Mouse (Mus musculus) CH12.LX (cell line): ENCODE measurements around the gene Mrtfb. TPM values are rescaled to one million over a fixed set of nuclear protein-coding genes. Genes with fewer than 3 reads are reported as not detected.

Source experiments
- DNase-seq: peaks from one replicate; pipeline ENCODE4 v3.0.0-alpha.2; 2013; ENCODE audit errors: extremely low read depth
- H3K27ac ChIP-seq: 2 replicates; pipeline ENCODE4 v1.5.1; 2012; ENCODE audit warnings: low read depth, mild to moderate bottlenecking, control low read depth, moderate library complexity; ENCODE audit not compliant: insufficient read depth
- H3K27me3 ChIP-seq: replicated peaks from 2 replicates; pipeline ENCODE3; 2012; ENCODE audit warnings: inconsistent platforms
- H3K36me3 ChIP-seq, 2 experiments: replicated peaks in 1 of 2; 2 replicates each; pipeline versions ENCODE3 to v1.6.1; 2012; ENCODE audit warnings: inconsistent platforms in 1 of 2, low read length in 1 of 2, mild to moderate bottlenecking in 1 of 2, mixed read lengths in 1 of 2, moderate library complexity in 1 of 2; ENCODE audit not compliant: control insufficient read depth in 1 of 2, insufficient read depth in 1 of 2
- H3K4me1 ChIP-seq, 2 experiments: 2 replicates each; pipeline ENCODE4 v1.6.1; 2012; ENCODE audit warnings: inconsistent platforms in 1 of 2, moderate library complexity in 1 of 2; ENCODE audit not compliant: insufficient read depth in 2 of 2, control insufficient read depth in 1 of 2
- H3K4me2 ChIP-seq: 2 replicates; pipeline ENCODE4 v1.6.1; 2012; ENCODE audit warnings: low read depth, mild to moderate bottlenecking, control low read depth; ENCODE audit not compliant: poor library complexity, insufficient read depth, severe bottlenecking
- H3K4me3 ChIP-seq, 3 experiments: fragments of 150-350 bp in 1 of 3; sonication (generic) in 1 of 3; replicated peaks in 1 of 3; 2 replicates each; pipeline versions ENCODE3 to v1.5.1; 2011 to 2012; ENCODE audit warnings: low read depth in 2 of 3, low read length in 2 of 3, mild to moderate bottlenecking in 2 of 3, moderate library complexity in 2 of 3, control low read depth in 1 of 3, improper control_type of control experiment in 1 of 3, inconsistent platforms in 1 of 3, mixed read lengths in 1 of 3; ENCODE audit not compliant: poor library complexity in 1 of 3
- H3K79me2 ChIP-seq: replicated peaks from 2 replicates; pipeline ENCODE4 v1.6.1; 2012; ENCODE audit warnings: mild to moderate bottlenecking, moderate library complexity; ENCODE audit not compliant: control insufficient read depth, poor library complexity, insufficient read depth, severe bottlenecking; ENCODE audit errors: extremely low read depth
- H3K9ac ChIP-seq: 2 replicates; pipeline ENCODE4 v1.6.1; 2012; ENCODE audit warnings: low read depth, mild to moderate bottlenecking, control low read depth, moderate library complexity; ENCODE audit not compliant: insufficient read depth
- H3K9me3 ChIP-seq: replicated peaks from 2 replicates; pipeline ENCODE3; 2012; ENCODE audit warnings: low read length, inconsistent platforms, mixed read lengths
- CHD1 ChIP-seq: IDR thresholded peaks from 2 replicates; pipeline ENCODE4 v1.6.1; 2012; ENCODE audit warnings: low read depth, low read length, improper control_type of control experiment, inconsistent platforms
- CTCF ChIP-seq, 2 experiments: IDR thresholded peaks in 1 of 2; conservative IDR thresholded peaks in 1 of 2; 2 replicates each; pipeline ENCODE4 v1.5.1; 2011 to 2012; ENCODE audit warnings: low read depth in 2 of 2, low read length in 2 of 2, improper control_type of control experiment in 1 of 2, inconsistent platforms in 1 of 2, mild to moderate bottlenecking in 1 of 2, moderate library complexity in 1 of 2
- E2F4 ChIP-seq: IDR thresholded peaks from 2 replicates; pipeline ENCODE4 v1.6.1; 2011; ENCODE audit warnings: low read depth, low read length, improper control_type of control experiment; ENCODE audit not compliant: insufficient replicate concordance
- ELF1 ChIP-seq: IDR thresholded peaks from 2 replicates; pipeline ENCODE4 v1.6.1; 2014; ENCODE audit warnings: low read depth, mild to moderate bottlenecking, inconsistent platforms, low read length, improper control_type of control experiment
- ETS1 ChIP-seq: conservative IDR thresholded peaks from 2 replicates; pipeline ENCODE4 v1.6.1; 2012; ENCODE audit warnings: low read depth, mild to moderate bottlenecking, inconsistent platforms, low read length, improper control_type of control experiment, moderate library complexity
- MXI1 ChIP-seq: IDR thresholded peaks from 2 replicates; pipeline ENCODE4 v1.6.1; 2011; ENCODE audit warnings: mild to moderate bottlenecking, low read depth, low read length, improper control_type of control experiment
- NRF1 ChIP-seq: IDR thresholded peaks from 2 replicates; pipeline ENCODE4 v1.6.1; 2014; ENCODE audit warnings: low read depth, mild to moderate bottlenecking, inconsistent platforms, low read length, improper control_type of control experiment, moderate library complexity
- PAX5 ChIP-seq: IDR thresholded peaks from 2 replicates; pipeline ENCODE4 v1.6.1; 2012; ENCODE audit warnings: low read length, inconsistent platforms, mixed read lengths
- POLR2AphosphoS2 ChIP-seq: IDR thresholded peaks from 2 replicates; pipeline ENCODE4 v1.6.1; 2011; ENCODE audit warnings: low read depth, low read length, improper control_type of control experiment
- TCF12 ChIP-seq: IDR thresholded peaks from 2 replicates; pipeline ENCODE4 v1.6.1; 2014; ENCODE audit warnings: low read depth, mild to moderate bottlenecking, inconsistent platforms, low read length, improper control_type of control experiment
- UBTF ChIP-seq: IDR thresholded peaks from 2 replicates; pipeline ENCODE4 v1.6.1; 2012; ENCODE audit warnings: low read depth, mild to moderate bottlenecking, inconsistent platforms, low read length, improper control_type of control experiment, moderate library complexity
- ZKSCAN1 ChIP-seq: IDR thresholded peaks from 2 replicates; pipeline ENCODE4 v1.6.1; 2012; ENCODE audit warnings: low read depth, inconsistent platforms, low read length, improper control_type of control experiment, borderline replicate concordance
- ZNF384 ChIP-seq: IDR thresholded peaks from 2 replicates; pipeline ENCODE4 v1.6.1; 2012; ENCODE audit warnings: low read depth, low read length, improper control_type of control experiment, inconsistent platforms
- dilution Hi-C: fragments of 300-500 bp; cut with MboI; formaldehyde crosslinking; loops from 2 replicates; pipeline ENCODE4 v1.14.3; 2020; ENCODE audit warnings: low sequenced_read_pairs; ENCODE audit not compliant: extremely low pct_unique_long_range_greater_than_20kb, extremely low pct_ligation_motif_present
- in situ Hi-C: fragments of 300-500 bp; cut with MboI; formaldehyde crosslinking; loops from 3 replicates; pipeline ENCODE4 v1.14.3; 2019; ENCODE audit warnings: low sequenced_read_pairs, low pct_ligation_motif_present, low pct_unique_long_range_greater_than_20kb, mixed read lengths
- polyA plus RNA-seq: library from polyadenylated mRNA; unstranded; fragments of >175 nt; gene quantifications from 2 replicates; pipeline ENCODE4 v1.2.1, GENCODE M21; 2012; ENCODE audit warnings: low read depth; ENCODE audit not compliant: insufficient read length
- total RNA-seq, 2 experiments: library from RNA; depleted of rRNA; stranded (reverse); fragments of 300-350 nt in 1 of 2; fragments of >200 nt in 1 of 2; gene quantifications; 2 replicates each; pipeline ENCODE4 v1.2.3; 2012 to 2014

Gene Mrtfb
- total and polyA plus RNA-seq, 3 experiments: 3.2 to 9.4 (median 4.4) TPM

DNA sequence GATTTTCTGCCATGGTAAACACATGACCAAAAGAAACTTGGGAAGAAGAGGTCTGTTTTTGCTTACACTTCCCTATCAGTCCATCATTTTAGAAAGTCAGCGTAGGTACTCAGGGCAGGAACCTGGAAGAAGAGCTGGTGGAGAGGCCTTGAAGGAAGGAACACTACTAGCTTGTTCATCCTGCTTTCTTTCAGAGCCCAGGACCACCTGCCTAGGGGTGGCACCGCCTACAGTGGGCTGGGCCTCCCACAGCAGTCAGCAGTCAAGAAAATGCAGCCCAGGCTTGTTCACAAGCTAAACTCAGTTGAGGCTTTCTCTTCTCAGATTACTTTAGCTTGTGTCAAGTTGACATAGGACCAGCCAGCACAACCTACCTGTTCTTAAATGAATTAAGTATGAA is 2.7 kb downstream of the Mrtfb start:
- dilution Hi-C loops (no loop called here), in situ Hi-C loops (no loop called here)
- peaks cover 10 to 32% of the 10 kb centered on the region in 2 experiments for H3K4me1 ChIP-seq

DNA sequence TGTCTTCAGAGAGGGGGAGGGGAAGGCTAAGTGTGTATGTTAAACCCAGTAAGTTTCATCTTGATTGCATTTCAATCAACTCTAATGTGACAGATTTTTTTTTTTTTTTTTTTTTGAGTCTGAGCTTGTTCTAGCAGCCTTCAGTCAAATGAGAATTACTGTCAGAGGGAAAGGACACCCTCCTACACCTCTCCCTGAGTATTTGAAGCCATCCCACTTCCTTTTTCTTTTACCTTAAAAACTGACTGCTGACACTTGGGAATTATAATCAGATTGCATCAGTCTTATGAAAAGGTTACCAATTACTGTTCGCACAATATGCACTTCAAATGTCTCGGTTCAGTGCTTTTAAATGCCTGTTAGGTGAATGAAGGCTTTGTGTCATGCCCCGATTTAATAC is 10.0 kb downstream of the Mrtfb start:
- H3K79me2 ChIP-seq: no peaks in the 10 kb centered on the region
- no peak overlapping the region for H3K4me3 ChIP-seq
- in situ Hi-C loops: no loop called here
- H3K4me1 ChIP-seq: peaks cover 0 to 6% of the 10 kb centered on the region in 2 experiments; a peak in 1 of 4 replicates
- H3K27ac ChIP-seq: no peak overlapping the region
- dilution Hi-C loops: no loop called here
- H3K9me3 ChIP-seq: no peaks in the 10 kb centered on the region
- H3K27me3 ChIP-seq: no peaks in the 10 kb centered on the region
- peaks cover 0 to 51% of the 10 kb centered on the region in 2 experiments for H3K36me3 ChIP-seq
- TF ChIP-seq TCF12: no peak
- TF ChIP-seq NRF1: no peak
- no peak for TF ChIP-seq POLR2AphosphoS2
- TF ChIP-seq PAX5: no peak
- TF ChIP-seq CTCF (conservative IDR thresholded peaks at IDR 0.05 in 1 of 2, IDR thresholded peaks at IDR 0.05 in 1 of 2; ENCODE audit: low read depth in 2 of 2, low read length in 2 of 2): no peak
- TF ChIP-seq E2F4: no peak
- TF ChIP-seq, all 38 proteins: peak for 0
- no peak for DNase-seq
- Histone ChIP-seq H3K9ac (no peak overlapping the region), H3K4me2 (no peak overlapping the region)

More for the DNA sequence above, 2.7 kb downstream of the Mrtfb start:
- H3K27ac ChIP-seq: no peak overlapping the region
- peaks cover 0 to 11% of the 10 kb centered on the region in 2 experiments for H3K36me3 ChIP-seq
- TF ChIP-seq ETS1 (no peak), ZKSCAN1 (no peak), PAX5 (no peak), NRF1 (no peak), UBTF (no peak)
- no peaks in the 10 kb centered on the region for H3K27me3 ChIP-seq
- H3K79me2 ChIP-seq: no peaks in the 10 kb centered on the region
- no peaks in the 10 kb centered on the region for H3K9me3 ChIP-seq
- no peak overlapping the region for H3K4me3 ChIP-seq
- no peak overlapping the region for H3K4me2 ChIP-seq
- no peak for DNase-seq
- no peak overlapping the region for H3K9ac ChIP-seq

DNA sequence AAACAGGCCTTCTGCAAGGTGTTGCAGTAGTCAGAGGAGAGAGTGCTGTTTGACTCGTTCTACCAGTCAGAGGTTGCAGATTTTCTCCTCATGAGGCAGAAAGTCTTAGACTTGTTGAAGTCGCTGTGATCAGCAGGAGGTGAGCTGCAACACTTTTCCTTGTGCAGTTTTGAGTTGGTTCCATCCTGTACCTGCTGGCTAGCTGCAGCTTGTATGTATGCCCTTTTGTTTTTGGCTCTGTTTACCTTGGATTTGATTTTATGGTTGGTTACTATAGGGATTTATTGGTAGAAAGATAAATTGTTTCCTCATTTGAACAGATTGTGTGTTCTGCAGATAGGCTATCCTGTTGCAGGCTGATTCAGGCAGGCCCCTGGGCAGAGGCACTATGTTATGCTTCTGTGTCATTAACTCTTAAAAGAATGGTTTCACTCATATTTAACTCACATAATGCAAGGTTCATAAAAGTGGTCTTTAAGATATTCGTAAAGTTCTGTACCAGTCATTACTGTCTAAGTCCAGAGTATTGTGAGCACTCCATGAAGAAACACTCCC is 11.1 kb downstream of the Mrtfb start:
- H3K27me3 ChIP-seq: no peaks in the 10 kb centered on the region
- H3K27ac ChIP-seq: no peak overlapping the region
- H3K36me3 ChIP-seq: peaks cover 0 to 48% of the 10 kb centered on the region in 2 experiments
- H3K4me1 ChIP-seq: peaks cover 0 to 6% of the 10 kb centered on the region in 2 experiments; a peak in 1 of 4 replicates
- no peaks in the 10 kb centered on the region for H3K9me3 ChIP-seq
- no peak overlapping the region for H3K4me2 ChIP-seq
- no peak overlapping the region for H3K9ac ChIP-seq
- no peak overlapping the region for H3K4me3 ChIP-seq
- no peaks in the 10 kb centered on the region for H3K79me2 ChIP-seq
- no peak for TF ChIP-seq CHD1
- TF ChIP-seq MXI1: no peak
- no peak for TF ChIP-seq POLR2AphosphoS2
- no peak for TF ChIP-seq ELF1
- TF ChIP-seq ZNF384: no peak
- dilution Hi-C loops: no loop called here
- in situ Hi-C loops: no loop called here
- DNase-seq: no peak
